Mouse (Mus musculus) forebrain, embryonic 10.5 days (tissue): ENCODE measurements at regions not wholly inside any gene's neighbourhood (a gene's known extent, or its start where the extent isn't known, plus 50 kb on each side); places are given as distances from the start of the nearest gene placed in this dataset.

Experiments
- DNase-seq: peaks from one replicate; pipeline ENCODE4 v3.0.0-alpha.2; 2017; ENCODE audit warnings: low spot score; ENCODE audit errors: extremely low spot score
- H3K27ac ChIP-seq: fragments of 300-500 bp; sonication (generic); 2 replicates; pipeline ENCODE4 v1.5.1; 2016; ENCODE audit warnings: mild to moderate bottlenecking
- H3K27me3 ChIP-seq: fragments of 300-500 bp; sonication (generic); 2 replicates; pipeline ENCODE4 v1.6.1; 2016; ENCODE audit warnings: mild to moderate bottlenecking; ENCODE audit not compliant: poor library complexity, severe bottlenecking
- H3K36me3 ChIP-seq: fragments of 300-500 bp; sonication (generic); replicated peaks from 2 replicates; pipeline ENCODE4 v1.6.1; 2016; ENCODE audit warnings: mild to moderate bottlenecking, moderate library complexity
- H3K4me1 ChIP-seq: fragments of 300-500 bp; sonication (generic); 2 replicates; pipeline ENCODE4 v1.6.1; 2016
- H3K4me3 ChIP-seq: fragments of 300-500 bp; sonication (generic); 2 replicates; pipeline ENCODE4 v1.5.1; 2016; ENCODE audit warnings: mild to moderate bottlenecking, moderate library complexity
- H3K9me3 ChIP-seq: fragments of 300-500 bp; sonication (generic); 2 replicates; pipeline ENCODE4 v1.6.1; 2016; ENCODE audit warnings: mild to moderate bottlenecking, moderate library complexity
- WGBS: fragments of 180-500 bp; shearing (Covaris S2); methylation state at CpG from one replicate; pipeline ENCODE4 v1.1.7; 2016; 5-methylcytosine and 5-hydroxymethylcytosine counted together

DNA sequence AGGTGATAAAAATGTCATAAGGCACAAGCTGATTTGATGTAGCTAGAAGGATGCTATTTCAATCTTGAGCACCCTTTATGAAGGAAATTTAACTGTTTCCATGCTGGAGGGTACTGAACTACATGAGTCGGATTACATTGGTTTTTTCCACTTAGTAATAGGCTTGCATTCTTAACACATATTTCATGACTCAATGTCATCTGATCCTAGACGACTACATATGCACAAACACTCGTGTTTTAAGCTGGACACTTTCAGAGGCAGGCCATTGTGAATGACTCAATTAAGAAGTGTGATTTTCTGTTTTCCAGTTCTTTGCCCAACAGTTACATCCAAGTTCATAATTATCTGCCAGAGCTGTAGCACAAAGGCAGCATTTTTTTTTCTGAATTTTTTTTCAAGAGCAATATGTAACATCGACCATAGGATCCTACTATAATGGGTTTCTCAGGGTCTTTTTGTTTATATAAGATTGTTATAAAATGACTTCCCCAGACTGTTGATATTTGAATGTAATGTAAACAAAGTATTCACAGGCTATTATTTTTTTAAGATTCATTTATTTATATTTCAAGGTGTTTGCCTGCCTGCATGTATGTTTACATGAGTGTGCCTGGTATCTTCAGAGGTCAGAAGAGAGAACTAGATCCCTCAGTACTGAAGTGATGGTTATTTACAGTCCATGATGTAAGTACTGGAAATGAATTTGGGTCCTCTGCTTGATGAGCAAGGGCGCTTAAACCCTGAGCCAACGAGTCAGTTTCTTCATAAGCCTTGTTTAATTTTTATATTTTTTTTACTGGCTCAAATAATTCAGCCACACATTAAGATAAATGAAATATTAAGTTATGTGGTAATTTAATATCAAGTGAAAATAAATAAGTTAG is 526.6 kb upstream of the Gje1 start:
- 85% methylated on average over 6 of the region's 6 CpGs for WGBS
- Histone ChIP-seq H3K4me3 (no peak overlapping the region), H3K27me3 (no peaks in the 10 kb centered on the region), H3K27ac (no peak overlapping the region), H3K4me1 (no peaks in the 10 kb centered on the region), H3K9me3 (no peaks in the 10 kb centered on the region), H3K36me3 (no peaks in the 10 kb centered on the region)
- DNase-seq, result no peak

DNA sequence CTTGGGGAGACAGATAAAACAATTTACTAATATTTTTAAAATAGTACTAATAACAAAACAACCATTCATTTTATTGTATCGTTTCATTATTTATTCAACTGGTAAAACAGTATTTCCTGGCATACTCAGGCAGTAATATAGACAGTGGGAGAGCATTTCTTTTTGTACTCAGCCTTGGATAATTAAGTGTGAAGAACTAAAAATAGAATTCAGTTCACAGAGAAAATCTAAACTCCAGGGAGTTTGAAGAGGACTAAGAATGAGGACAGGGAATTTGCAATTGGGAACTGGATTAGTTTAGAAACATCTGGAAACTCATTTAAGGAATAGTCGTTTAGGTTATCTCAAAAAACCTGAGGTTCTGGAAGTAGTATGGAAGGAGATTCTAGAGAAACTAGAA is 525.4 kb upstream of the Gje1 start:
- H3K4me1 ChIP-seq, result no peaks in the 10 kb centered on the region
- no peak overlapping the region for H3K4me3 ChIP-seq
- no peak for DNase-seq
- no peaks in the 10 kb centered on the region for H3K36me3 ChIP-seq
- no peaks in the 10 kb centered on the region for H3K27me3 ChIP-seq
- no peak overlapping the region for H3K27ac ChIP-seq
- no peaks in the 10 kb centered on the region for H3K9me3 ChIP-seq
- 75% methylated on average over 2 of the region's 2 CpGs for WGBS

DNA sequence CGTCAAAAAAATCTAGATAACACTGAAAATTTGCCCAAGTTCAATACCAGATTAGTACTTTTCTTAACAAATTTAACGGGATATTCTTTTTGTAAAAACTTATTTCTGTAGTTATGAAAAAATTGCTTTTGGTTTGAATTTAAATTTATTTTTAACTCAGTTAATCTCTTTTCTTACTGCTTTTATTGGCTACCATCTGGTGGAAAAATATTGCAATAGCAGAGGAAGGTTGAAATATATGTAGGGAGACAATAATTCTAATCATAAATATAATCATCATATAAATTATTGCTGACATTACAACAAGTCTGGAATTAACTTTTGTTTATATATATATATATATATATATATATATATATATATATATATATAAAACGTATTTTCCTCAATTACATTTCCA is 500.9 kb upstream of the Gje1 start:
- no peaks in the 10 kb centered on the region for H3K27me3 ChIP-seq
- H3K36me3 ChIP-seq, result no peaks in the 10 kb centered on the region
- H3K9me3 ChIP-seq, result no peaks in the 10 kb centered on the region
- DNase-seq, result no peak
- WGBS, result 86% methylated on average over 3 of the region's 3 CpGs
- H3K27ac ChIP-seq, result no peak overlapping the region
- no peak overlapping the region for H3K4me3 ChIP-seq
- no peaks in the 10 kb centered on the region for H3K4me1 ChIP-seq

DNA sequence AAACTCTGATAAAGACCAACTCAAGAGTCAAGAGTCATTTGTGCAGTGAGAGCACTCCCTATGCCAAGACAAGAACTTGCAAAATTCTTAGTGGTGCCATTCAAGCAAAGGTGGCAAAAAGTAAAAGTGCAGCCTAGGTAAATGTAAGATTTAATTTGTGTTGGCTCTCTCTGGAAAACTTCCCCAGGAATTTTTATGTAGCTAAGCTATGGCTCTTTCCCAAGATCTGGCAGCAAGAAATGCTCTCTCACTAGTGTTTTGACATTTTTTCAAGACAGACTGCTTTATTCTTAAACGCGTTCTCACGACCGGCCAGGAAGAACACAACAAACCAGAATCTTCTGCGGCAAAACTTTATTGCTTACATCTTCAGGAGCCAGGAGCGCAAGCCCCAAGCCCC is 461.6 kb upstream of the Gje1 start:
- H3K27me3 ChIP-seq, result no peaks in the 10 kb centered on the region
- WGBS, result 96% methylated on average over 6 of the region's 6 CpGs
- H3K36me3 ChIP-seq, result no peaks in the 10 kb centered on the region
- H3K4me3 ChIP-seq, result no peak overlapping the region
- no peaks in the 10 kb centered on the region for H3K9me3 ChIP-seq
- no peak for DNase-seq
- H3K27ac ChIP-seq, result no peak overlapping the region
- H3K4me1 ChIP-seq, result no peaks in the 10 kb centered on the region

DNA sequence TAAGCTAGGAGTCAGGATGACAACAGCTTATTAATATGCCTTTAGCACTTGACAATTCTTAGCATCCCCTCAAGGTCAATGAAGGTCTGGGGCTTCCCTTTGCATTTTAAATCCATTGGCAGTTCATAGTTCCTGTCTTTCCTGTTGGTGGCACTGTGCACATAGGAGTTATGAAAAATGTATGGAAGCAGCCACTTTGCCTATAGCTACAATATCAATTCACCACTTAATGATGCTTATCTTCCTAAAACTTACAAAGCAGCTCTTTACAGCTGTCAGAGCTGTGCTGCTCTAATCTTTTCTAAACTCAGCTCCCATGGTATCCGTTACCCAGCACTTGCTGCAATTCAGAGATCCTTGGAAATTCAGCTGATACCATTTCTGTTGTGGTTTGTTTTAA is 456.4 kb upstream of the Gje1 start:
- 81% methylated on average over 1 of the region's 1 CpGs for WGBS
- no peaks in the 10 kb centered on the region for H3K4me1 ChIP-seq

DNA sequence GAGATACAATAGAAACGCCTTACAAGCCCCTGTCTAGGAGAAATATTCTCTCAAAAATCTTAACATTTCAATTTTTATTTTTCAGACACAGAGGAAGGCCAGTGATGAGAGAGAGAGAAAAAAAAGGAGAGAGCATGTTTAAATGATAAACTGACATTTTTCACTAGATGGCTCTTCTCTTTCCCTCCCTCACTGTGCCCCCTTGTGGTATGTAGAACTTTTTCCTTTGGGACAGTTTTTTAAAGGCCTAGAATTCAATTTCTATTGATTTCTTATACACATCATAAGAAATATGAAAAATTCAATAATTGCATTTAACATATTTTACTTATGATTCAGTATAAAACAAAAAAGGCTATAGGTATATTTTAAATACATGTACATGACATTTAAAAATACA is 454.5 kb upstream of the Gje1 start:
- Histone ChIP-seq H3K4me3 (no peak overlapping the region), H3K4me1 (no peaks in the 10 kb centered on the region), H3K27me3 (no peaks in the 10 kb centered on the region), H3K9me3 (no peaks in the 10 kb centered on the region), H3K36me3 (no peaks in the 10 kb centered on the region), H3K27ac (no peak overlapping the region)
- 74% methylated on average over 1 of the region's 1 CpGs for WGBS
- DNase-seq, result no peak

More for the DNA sequence above, 456.4 kb upstream of the Gje1 start:
- no peak for DNase-seq
- H3K27ac ChIP-seq, result no peak overlapping the region
- H3K9me3 ChIP-seq, result no peaks in the 10 kb centered on the region
- H3K27me3 ChIP-seq, result no peaks in the 10 kb centered on the region
- H3K36me3 ChIP-seq, result no peaks in the 10 kb centered on the region
- H3K4me3 ChIP-seq, result no peak overlapping the region

DNA sequence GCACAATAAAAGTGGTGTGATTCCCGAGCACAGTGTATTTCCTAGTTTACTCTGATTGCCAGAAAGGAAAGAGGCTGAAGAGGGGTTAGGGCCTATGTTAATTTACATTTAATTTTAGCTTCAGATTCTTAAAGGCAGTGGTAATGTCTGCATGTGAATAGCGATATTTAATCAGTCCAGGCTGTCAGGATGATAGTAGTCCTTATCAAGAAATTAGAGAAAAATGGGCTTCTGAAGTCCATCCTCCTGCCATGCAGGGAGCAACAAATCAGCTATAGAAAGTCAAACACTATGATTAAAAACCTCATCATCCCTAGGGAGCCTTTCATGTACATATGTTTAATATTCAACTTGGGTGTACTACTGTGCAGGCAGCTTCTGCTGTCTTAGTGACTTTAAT is 422.7 kb upstream of the Gje1 start:
- Histone ChIP-seq H3K36me3 (no peaks in the 10 kb centered on the region), H3K9me3 (no peaks in the 10 kb centered on the region), H3K4me1 (no peaks in the 10 kb centered on the region), H3K4me3 (no peak overlapping the region), H3K27ac (no peak overlapping the region), H3K27me3 (no peaks in the 10 kb centered on the region)
- WGBS, result 87% methylated on average over 2 of the region's 2 CpGs
- DNase-seq, result no peak
